Mouse (Mus musculus) stomach, postnatal 0 days (tissue): Measurements from ENCODE around the gene Siah3.

ENCODE experiments used
- CTCF ChIP-seq: IDR thresholded peaks from 2 replicates; pipeline ENCODE4 v1.5.1; 2016; ENCODE audit warnings: antibody characterized with exemption, low read depth, mild to moderate bottlenecking, moderate library complexity
- EP300 ChIP-seq: optimal IDR thresholded peaks from 2 replicates; pipeline ENCODE3; 2016; ENCODE audit warnings: antibody characterized with exemption

GRCm38 (mm10) chr14:75516161-75516560 lies 60.4 kb downstream of the Siah3 start:
- no peak for TF ChIP-seq CTCF
- no peak for TF ChIP-seq EP300
